Comparison of ENCODE assay signal across 8 mouse cellular contexts in the genomic region with DNA sequence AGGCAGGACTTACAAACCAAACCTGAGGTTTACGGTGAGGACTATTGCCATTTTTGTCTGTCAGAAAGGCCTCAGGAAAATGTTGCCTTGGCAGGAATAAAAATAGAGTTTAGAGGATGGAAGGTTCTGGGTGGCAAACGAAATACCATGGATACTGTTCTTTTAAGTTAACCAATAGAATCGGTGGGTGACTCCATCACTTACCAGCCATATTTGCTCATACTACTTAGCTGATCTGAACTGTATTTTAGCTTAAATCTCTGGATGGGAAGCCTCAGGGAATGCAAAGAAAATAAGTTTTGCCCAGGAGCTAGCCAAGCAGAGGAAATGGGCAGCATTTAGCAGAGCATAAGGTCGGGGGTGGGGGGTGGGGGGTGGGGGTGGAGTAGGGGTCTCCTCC. TPM values are rescaled to one million over a fixed set of nuclear protein-coding genes. Genes with fewer than 3 reads are reported as not detected.
A peak's percentile ranks its signal among the peaks of the same experiment; 100 is the strongest.
DNase-seq lines count a peak whose midpoint lies in the region; ATAC-seq and TF ChIP-seq lines count a peak whose summit lies in the region.

No protein-coding gene starts in this region.

- peak overlapping the region; percentile 56 for H3K9ac ChIP-seq in kidney, embryonic 15.5 days
- H3K9ac ChIP-seq in hindbrain, embryonic 16.5 days (ENCODE audit: low read depth, low read length), result peak overlapping the region; percentile 79
- H3K9ac ChIP-seq in midbrain, postnatal 0 days (replicated peaks; ENCODE audit: low read length, poor library complexity, severe bottlenecking), result peak overlapping the region; percentile 69; the same call in 1 of the 2 replicates

- peaks cover 11% of the 10 kb centered on the region; the same call in 1 of the 2 replicates for H3K36me3 ChIP-seq in kidney, embryonic 15.5 days
- no peaks in the 10 kb centered on the region for H3K36me3 ChIP-seq in hindbrain, embryonic 16.5 days (ENCODE audit: control insufficient read depth, insufficient read depth, low read length)
- peaks cover 6% of the 10 kb centered on the region; the same call in 1 of the 2 replicates for H3K36me3 ChIP-seq in midbrain, postnatal 0 days (ENCODE audit: insufficient read depth, low read length)

- H3K9me3 ChIP-seq in kidney, embryonic 15.5 days (replicated peaks), result no peaks in the 10 kb centered on the region
- no peaks in the 10 kb centered on the region for H3K9me3 ChIP-seq in hindbrain, embryonic 16.5 days (ENCODE audit: control insufficient read depth, low read length)
- no peaks in the 10 kb centered on the region for H3K9me3 ChIP-seq in midbrain, postnatal 0 days (ENCODE audit: low read length)

- no peaks in the 10 kb centered on the region for H3K27me3 ChIP-seq in kidney, embryonic 15.5 days
- no peaks in the 10 kb centered on the region for H3K27me3 ChIP-seq in hindbrain, embryonic 16.5 days (replicated peaks; ENCODE audit: control insufficient read depth, insufficient read depth, low read length)
- H3K27me3 ChIP-seq in midbrain, postnatal 0 days (ENCODE audit: insufficient read depth, low read length), result no peaks in the 10 kb centered on the region

- H3K4me2 ChIP-seq in kidney, embryonic 15.5 days, result peak overlapping the region; percentile 61
- H3K4me2 ChIP-seq in hindbrain, embryonic 16.5 days (ENCODE audit: low read length), result peak overlapping the region; percentile 74
- H3K4me2 ChIP-seq in midbrain, postnatal 0 days (ENCODE audit: low read depth, low read length, poor library complexity, severe bottlenecking), result peak overlapping the region; percentile 64

- no peak for TF ChIP-seq CTCF in midbrain, postnatal 0 days (IDR thresholded peaks at IDR 0.05)

- H3K4me3 ChIP-seq in kidney, embryonic 15.5 days (replicated peaks), result peak overlapping the region; percentile 76
- peak overlapping the region; percentile 84 for H3K4me3 ChIP-seq in hindbrain, embryonic 16.5 days (ENCODE audit: low read length)
- H3K4me3 ChIP-seq in midbrain, postnatal 0 days (ENCODE audit: low read depth, low read length), result peak overlapping the region; percentile 72

- H3K4me1 ChIP-seq in kidney, embryonic 15.5 days, result peaks cover 7% of the 10 kb centered on the region
- H3K4me1 ChIP-seq in hindbrain, embryonic 16.5 days (ENCODE audit: control insufficient read depth, insufficient read depth, low read depth, low read length), result peaks cover 11% of the 10 kb centered on the region
- H3K4me1 ChIP-seq in midbrain, postnatal 0 days (ENCODE audit: insufficient read depth, low read length), result no peaks in the 10 kb centered on the region; the same call in 1 of the 2 replicates

- H3K27ac ChIP-seq in kidney, embryonic 15.5 days, result no peak overlapping the region
- peak overlapping the region; percentile 39; the same call in 1 of the 2 replicates for H3K27ac ChIP-seq in hindbrain, embryonic 16.5 days (ENCODE audit: low read depth, low read length)
- no peak overlapping the region for H3K27ac ChIP-seq in midbrain, postnatal 0 days (ENCODE audit: low read depth, low read length)

- intact Hi-C loops in gastrocnemius, postnatal 36 days (cut with DNase I), result no loop called here

- no peak for ATAC-seq in kidney, embryonic 15.5 days (replicated peaks; ENCODE audit: low FRiP score)
- no peak for ATAC-seq in hindbrain, embryonic 16.5 days
- peak; percentile 60 for ATAC-seq in midbrain, postnatal 0 days (ENCODE audit: low FRiP score)

- no peak for DNase-seq in kidney, postnatal 14 days
- DNase-seq in brain, adult 2 months (ENCODE audit: low read depth, low spot score), result peak; percentile 13
- no peak for DNase-seq in midbrain, postnatal 0 days (ENCODE audit: low spot score)
- DNase-seq in gastrocnemius, postnatal 36 days, result no peak
- no peak for DNase-seq in layer of hippocampus, postnatal 25 days (ENCODE audit: extremely low spot score in 1 of 2, low spot score in 1 of 2)
- DNase-seq in urinary bladder, postnatal 25 days (ENCODE audit: low spot score), result no peak

- 28% methylated on average over 4 of the region's 4 CpGs for WGBS in kidney, embryonic 15.5 days
- 34% methylated on average over 4 of the region's 4 CpGs for WGBS in hindbrain, embryonic 16.5 days
- 26% methylated on average over 4 of the region's 4 CpGs for WGBS in midbrain, postnatal 0 days

RNA-seq across cellular contexts. Expression of gene Saxo2, which starts 0.4 kb away (rescaled TPM):
- 5.0 and 5.8 TPM in 2 replicates for polyA plus RNA-seq in kidney, embryonic 15.5 days (2015; fragmentation: Nextera tagmentation; extraction: Ambion mirVana)
- polyA plus RNA-seq in hindbrain, embryonic 16.5 days (2015; fragmentation: Nextera tagmentation; extraction: Ambion mirVana), result 31.2 and 31.6 TPM in 2 replicates
- total RNA-seq in midbrain, postnatal 0 days (2014; rRNA removed), result 26.6 and 28.9 TPM in 2 replicates
- 42.2 and 49.2 TPM in 2 replicates for polyA plus RNA-seq in midbrain, postnatal 0 days (2015; fragmentation: Nextera tagmentation; extraction: Ambion mirVana)
- total RNA-seq in gastrocnemius, postnatal 36 days (2021), result 1 to 10 TPM; 1.8 to 2.8 TPM
- total RNA-seq in layer of hippocampus, postnatal 25 days (2021), result 10 to 100 TPM in 1 of 2 experiments, 1 to 10 TPM in 1; 8.6 to 10.3 TPM

RNA-seq across cellular contexts. Expression of gene Efl1, which starts 0.5 kb away (rescaled TPM):
- 20.0 and 20.1 TPM in 2 replicates for polyA plus RNA-seq in kidney, embryonic 15.5 days (2015; fragmentation: Nextera tagmentation; extraction: Ambion mirVana)
- polyA plus RNA-seq in hindbrain, embryonic 16.5 days (2015; fragmentation: Nextera tagmentation; extraction: Ambion mirVana), result 18.2 and 20.7 TPM in 2 replicates
- 10.2 and 12.4 TPM in 2 replicates for total RNA-seq in midbrain, postnatal 0 days (2014; rRNA removed)
- 16.6 and 17.5 TPM in 2 replicates for polyA plus RNA-seq in midbrain, postnatal 0 days (2015; fragmentation: Nextera tagmentation; extraction: Ambion mirVana)
- total RNA-seq in gastrocnemius, postnatal 36 days (2021), result 1 to 10 TPM; 7.5 to 8.8 TPM
- total RNA-seq in layer of hippocampus, postnatal 25 days (2021), result 10 to 100 TPM; 16.3 to 17.4 TPM
